Mouse (Mus musculus): ENCODE measurements at regions not wholly inside any gene's neighbourhood (a gene's known extent, or its start where the extent isn't known, plus 50 kb on each side); places are given as distances from the start of the nearest gene placed in this dataset.

DNA sequence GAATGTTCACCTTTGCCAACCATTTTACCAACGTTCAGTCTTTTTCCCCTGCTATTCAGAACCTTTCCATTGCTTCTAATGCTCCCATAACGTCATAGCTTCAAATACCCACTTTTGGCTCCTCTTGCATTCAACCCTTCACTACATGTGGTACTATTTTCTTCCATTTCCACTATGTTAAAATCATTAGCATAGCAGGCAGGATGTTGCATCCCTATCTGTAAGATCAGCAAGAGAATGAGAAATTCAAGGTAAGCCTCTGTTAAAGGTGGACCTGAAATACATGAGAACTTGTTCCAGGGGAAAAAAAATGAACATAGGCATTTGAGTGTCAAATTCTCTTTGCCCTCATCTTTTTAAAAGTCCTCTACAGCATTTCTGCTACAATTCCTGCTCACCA, 1284.7 kb upstream of the Gm7489 start:
- no peak for ATAC-seq (replicated peaks; ENCODE audit: low FRiP score)
- no peaks in the 10 kb centered on the region for H3K4me1 ChIP-seq (replicated peaks; ENCODE audit: control insufficient read depth, insufficient read depth, low read length)
- 48% methylated on average over 2 of the region's 2 CpGs for WGBS

DNA sequence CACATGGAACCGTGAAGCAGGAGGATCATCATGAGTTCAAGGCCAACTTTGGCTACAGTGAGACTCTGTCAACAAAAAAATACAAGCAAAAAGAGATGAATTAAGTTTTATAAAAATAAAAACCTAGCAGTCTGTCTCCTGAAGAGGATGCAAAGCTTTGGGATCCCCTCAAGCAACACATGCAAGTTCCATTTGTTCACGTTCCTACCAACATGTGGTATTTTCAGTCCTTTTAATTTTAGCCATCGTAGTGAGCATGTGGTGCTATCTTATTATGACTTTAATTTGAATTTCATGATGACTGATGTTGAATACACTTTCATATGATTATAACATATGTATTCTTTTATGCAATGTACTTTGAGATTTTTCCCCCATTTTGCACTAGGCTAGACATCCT, 1244.9 kb upstream of the Gm7489 start:
- Histone ChIP-seq H3K4me2 (no peak overlapping the region), H3K27me3 (replicated peaks; ENCODE audit: control insufficient read depth, insufficient read depth, low read length) (no peaks in the 10 kb centered on the region), H3K36me3 (ENCODE audit: control insufficient read depth, insufficient read depth, low read length) (no peaks in the 10 kb centered on the region), H3K4me3 (ENCODE audit: low read depth, low read length) (no peak overlapping the region), H3K9ac (ENCODE audit: low read depth, low read length) (no peak overlapping the region), H3K9me3 (ENCODE audit: control insufficient read depth, low read length) (no peaks in the 10 kb centered on the region), H3K4me1 (replicated peaks; ENCODE audit: control insufficient read depth, insufficient read depth, low read length) (no peaks in the 10 kb centered on the region), H3K27ac (ENCODE audit: low read depth, low read length) (no peak overlapping the region)
- ATAC-seq (replicated peaks; ENCODE audit: low FRiP score): no peak
- DNase-seq (ENCODE audit: low spot score): no peak
- 81% methylated on average over 3 of the region's 3 CpGs for WGBS

More for the DNA sequence above, 1284.7 kb upstream of the Gm7489 start:
- H3K9me3 ChIP-seq (ENCODE audit: control insufficient read depth, low read length): no peaks in the 10 kb centered on the region
- H3K27ac ChIP-seq (ENCODE audit: low read depth, low read length): no peak overlapping the region
- no peak overlapping the region for H3K9ac ChIP-seq (ENCODE audit: low read depth, low read length)
- no peaks in the 10 kb centered on the region for H3K36me3 ChIP-seq (ENCODE audit: control insufficient read depth, insufficient read depth, low read length)
- H3K4me3 ChIP-seq (ENCODE audit: low read depth, low read length): no peak overlapping the region
- no peak overlapping the region for H3K4me2 ChIP-seq
- no peak for DNase-seq (ENCODE audit: low spot score)
- H3K27me3 ChIP-seq (replicated peaks; ENCODE audit: control insufficient read depth, insufficient read depth, low read length): no peaks in the 10 kb centered on the region

DNA sequence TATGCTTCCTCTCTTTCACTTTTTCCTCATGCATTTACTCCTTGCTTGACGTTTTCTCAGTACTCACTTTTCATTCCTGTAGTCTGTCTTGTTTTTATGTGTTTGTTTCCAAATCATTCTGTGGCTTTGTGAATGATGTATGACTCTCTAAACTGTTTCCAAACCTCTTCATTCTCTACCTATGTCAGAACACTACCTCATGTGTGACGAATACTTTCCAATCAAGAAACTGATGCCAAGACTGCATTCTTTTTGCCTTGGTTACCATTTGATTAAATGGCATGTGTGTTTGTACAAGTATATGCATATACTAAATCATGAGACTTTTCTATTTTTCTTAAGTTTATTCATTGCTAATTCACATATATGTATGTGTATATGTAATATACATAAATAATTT, 1238.7 kb upstream of the Gm7489 start:
- Histone ChIP-seq H3K9ac (ENCODE audit: low read depth, low read length) (no peak overlapping the region), H3K27me3 (replicated peaks; ENCODE audit: control insufficient read depth, insufficient read depth, low read length) (no peaks in the 10 kb centered on the region), H3K27ac (ENCODE audit: low read depth, low read length) (no peak overlapping the region), H3K36me3 (ENCODE audit: control insufficient read depth, insufficient read depth, low read length) (no peaks in the 10 kb centered on the region), H3K4me2 (no peak overlapping the region), H3K9me3 (ENCODE audit: control insufficient read depth, low read length) (no peaks in the 10 kb centered on the region), H3K4me3 (ENCODE audit: low read depth, low read length) (no peak overlapping the region), H3K4me1 (replicated peaks; ENCODE audit: control insufficient read depth, insufficient read depth, low read length) (no peaks in the 10 kb centered on the region)
- DNase-seq (ENCODE audit: low spot score) (no peak), ATAC-seq (replicated peaks; ENCODE audit: low FRiP score) (no peak)
- WGBS: 73% methylated on average over 2 of the region's 2 CpGs

DNA sequence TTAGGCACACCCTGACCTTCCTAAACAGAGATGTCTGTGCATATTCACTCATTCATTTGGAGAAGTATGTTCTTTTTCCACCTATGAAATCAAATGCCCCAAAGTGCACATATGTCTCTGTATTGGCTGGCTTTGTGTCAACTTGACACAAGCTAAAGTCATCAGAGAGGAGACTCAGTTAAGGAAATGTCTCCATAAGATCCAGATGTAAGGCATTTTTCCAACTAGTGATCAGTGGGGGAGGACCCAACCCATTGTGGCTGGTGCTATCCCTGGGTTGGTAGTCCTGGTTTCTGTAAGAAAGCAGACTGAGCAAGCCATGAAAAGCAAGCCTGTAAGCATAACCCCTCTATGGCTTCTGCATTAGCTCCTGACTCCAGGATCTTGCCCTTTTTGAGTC, 1226.8 kb upstream of the Gm7489 start:
- H3K4me2 ChIP-seq: no peak overlapping the region
- no peak for DNase-seq (ENCODE audit: low spot score)
- H3K4me1 ChIP-seq (replicated peaks; ENCODE audit: control insufficient read depth, insufficient read depth, low read length): no peaks in the 10 kb centered on the region
- no peak for ATAC-seq (replicated peaks; ENCODE audit: low FRiP score)
- no peak overlapping the region for H3K27ac ChIP-seq (ENCODE audit: low read depth, low read length)
- no peaks in the 10 kb centered on the region for H3K9me3 ChIP-seq (ENCODE audit: control insufficient read depth, low read length)
- H3K36me3 ChIP-seq (ENCODE audit: control insufficient read depth, insufficient read depth, low read length): no peaks in the 10 kb centered on the region
- H3K9ac ChIP-seq (ENCODE audit: low read depth, low read length): no peak overlapping the region
- no peaks in the 10 kb centered on the region for H3K27me3 ChIP-seq (replicated peaks; ENCODE audit: control insufficient read depth, insufficient read depth, low read length)
- H3K4me3 ChIP-seq (ENCODE audit: low read depth, low read length): no peak overlapping the region
